Mouse (Mus musculus) heart, embryonic 11.5 days (tissue): ENCODE data around the gene Radil. TPM values are rescaled to one million over a fixed set of nuclear protein-coding genes. Genes with fewer than 3 reads are reported as not detected.

Source experiments
- polyA plus RNA-seq: library from polyadenylated mRNA; unstranded; fragments of >200 nt; fragmentation: Nextera tagmentation; extraction: Ambion mirVana; gene quantifications from 2 replicates; pipeline ENCODE4 v1.2.1, GENCODE M21; 2014

The Radil gene
- polyA plus RNA-seq, 1 experiment from 2014 or later, result 10.0 TPM

Other genes starting within 250 kb of the Radil start
- gene Foxk1, start 149.6 kb downstream of the Radil start, polyA plus RNA-seq, result 3.0 and 3.8 TPM in 2 replicates
- gene Ap5z1, start 87.2 kb downstream of the Radil start, polyA plus RNA-seq, result 6.4 and 8.1 TPM in 2 replicates
- 0.37 and 0.39 TPM in 2 replicates for gene Papolb, start 21.0 kb downstream of the Radil start, polyA plus RNA-seq
- gene Mmd2, start 57.7 kb upstream of the Radil start, polyA plus RNA-seq, result 0.13 and 0.29 TPM in 2 replicates
- gene Wipi2, start 76.6 kb upstream of the Radil start, polyA plus RNA-seq, result 28.3 and 38.3 TPM in 2 replicates
- gene Slc29a4, start 141.4 kb upstream of the Radil start, polyA plus RNA-seq, result 2.1 and 3.1 TPM in 2 replicates